Mouse (Mus musculus) Patski (cell line): ENCODE data around the gene Gm20518. TPM values are rescaled to one million over a fixed set of nuclear protein-coding genes. Genes with fewer than 3 reads are reported as not detected.

Experiments
- ATAC-seq: fragments of 100-300 bp; one replicate; pipeline ENCODE4 v1.8.0; 2021
- CTCF ChIA-PET: fragments of 350-600 bp; sonication (Branson Sonifier 250); formaldehyde crosslinking; loops from one replicate; lab custom pipeline; 2022; ENCODE audit warnings: inconsistent platforms; lab: Charles Lee
- POLR2A ChIA-PET: fragments of 350-600 bp; sonication (Branson Sonifier 250); formaldehyde crosslinking; loops from one replicate; lab custom pipeline; 2022; ENCODE audit warnings: antibody characterized with exemption, inconsistent platforms; lab: Charles Lee
- DNase-seq: peaks from one replicate; pipeline ENCODE4 v3.0.0-alpha.2; 2011; ENCODE audit warnings: low read depth, low spot score
- H3K27me3 ChIP-seq: fragments of 371-371 bp; one replicate; pipeline ENCODE4 v1.5.1; 2021
- CTCF ChIP-seq: fragments of 100-300 bp; IDR thresholded peaks from one replicate; pipeline ENCODE4 v1.5.1; 2021
- in situ Hi-C: fragments of 300-500 bp; cut with MboI; formaldehyde crosslinking; loops from 3 replicates; pipeline ENCODE4 v1.11.1; 2018; ENCODE audit warnings: low pct_unique_long_range_greater_than_20kb, mixed read lengths
- polyA plus RNA-seq: library from polyadenylated mRNA; unstranded; gene quantifications from one replicate; pipeline ENCODE4 v1.2.3, GENCODE M21; 2021

Gm20518 gene
- polyA plus RNA-seq, 1 experiment from 2014 or later, result 0.17 TPM

GRCm38 (mm10) chr16:17792728-17793127 lies 98.7 kb downstream of the Gm20518 start:
- no peak for ATAC-seq
- no peak for DNase-seq
- CTCF ChIA-PET, result interaction anchor here (1.3 kb wide), 1 partner anchor 10 kb away, joined by 3 read pairs; no protein-coding TSS in a partner anchor
- no peak for TF ChIP-seq CTCF
- H3K27me3 ChIP-seq, result no peaks in the 10 kb centered on the region
- in situ Hi-C loops, result no loop called here
- POLR2A ChIA-PET, result no interaction called here

GRCm38 (mm10) chr16:17785337-17785736 lies 106.1 kb downstream of the Gm20518 start:
- DNase-seq, result no peak
- in situ Hi-C loops, result no loop called here

More at GRCm38 (mm10) chr16:17785337-17785736, 106.1 kb downstream of the Gm20518 start:
- POLR2A ChIA-PET, result interaction anchor here (1.2 kb wide), 1 partner anchor 13 kb away, joined by 3 read pairs; no protein-coding TSS in a partner anchor
- ATAC-seq, result no peak
- CTCF ChIA-PET, result interaction anchor here (0.7 to 3.6 kb wide), 14 partner anchors 9 to 64 kb away, joined by 3 to 21 read pairs (median 4); no protein-coding TSS in a partner anchor
- TF ChIP-seq CTCF, result peak; percentile 60
- H3K27me3 ChIP-seq, result no peaks in the 10 kb centered on the region

Other genes starting within 250 kb of the Gm20518 start
- gene Ccdc74a, start 245.2 kb downstream of the Gm20518 start, polyA plus RNA-seq, result 9.6 TPM
- 69.1 TPM for gene Med15, start 158.8 kb downstream of the Gm20518 start, polyA plus RNA-seq
- 128 TPM for gene Klhl22, start 132.1 kb downstream of the Gm20518 start, polyA plus RNA-seq
- gene Scarf2, start 94.4 kb downstream of the Gm20518 start, polyA plus RNA-seq, result 60.3 TPM
- 0.21 TPM for gene B830017H08Rik, start 58.5 kb downstream of the Gm20518 start, polyA plus RNA-seq
- gene Car15, start 53.3 kb downstream of the Gm20518 start, polyA plus RNA-seq, result 1.4 TPM
- gene Tssk1, start 2.6 kb upstream of the Gm20518 start, polyA plus RNA-seq, result 0.13 TPM
- 75.2 TPM for gene Dgcr2, start 6.9 kb upstream of the Gm20518 start, polyA plus RNA-seq
- 0.08 TPM for gene Tssk2, start 7.0 kb upstream of the Gm20518 start, polyA plus RNA-seq
- 25.7 TPM for gene Ess2, start 19.7 kb upstream of the Gm20518 start, polyA plus RNA-seq
- gene Gsc2, start 23.4 kb upstream of the Gm20518 start, polyA plus RNA-seq, result not detected
- gene Slc25a1, start 36.5 kb upstream of the Gm20518 start, polyA plus RNA-seq, result 114 TPM
- gene Vpreb2, start 88.8 kb upstream of the Gm20518 start, polyA plus RNA-seq, result 0.31 TPM
- 59.5 TPM for gene Dgcr6, start 161.2 kb upstream of the Gm20518 start, polyA plus RNA-seq
- gene Prodh, start 198.5 kb upstream of the Gm20518 start, polyA plus RNA-seq, result 1.3 TPM
- gene Rtn4r, start 236.0 kb upstream of the Gm20518 start, polyA plus RNA-seq, result 0.90 TPM